Mouse (Mus musculus) neural tube, embryonic 11.5 days (tissue): ENCODE data around the gene Ufsp2. TPM values are rescaled to one million over a fixed set of nuclear protein-coding genes. Genes with fewer than 3 reads are reported as not detected.

Experiments used
- ATAC-seq: fragments of 200-750 bp; cut with Nextera tagmentation; 2 replicates; pipeline ENCODE4 v1.8.0; 2017; ENCODE audit warnings: moderate number of reproducible peaks, mild to moderate bottlenecking, moderate TSS enrichment, moderate library complexity; ENCODE audit not compliant: insufficient read depth, low FRiP score, low TSS enrichment
- DNase-seq: peaks from one replicate; pipeline ENCODE4 v3.0.0-alpha.2; 2015; ENCODE audit warnings: low spot score
- H3K27ac ChIP-seq: fragments of 300-500 bp; sonication (generic); 2 replicates; pipeline ENCODE4 v1.5.1; 2014; ENCODE audit warnings: low read depth, mild to moderate bottlenecking, low read length
- H3K27me3 ChIP-seq: fragments of 300-500 bp; sonication (generic); 2 replicates; pipeline ENCODE4 v1.6.1; 2014; ENCODE audit warnings: mild to moderate bottlenecking, low read length, mixed read lengths; ENCODE audit not compliant: control insufficient read depth, insufficient read depth
- H3K36me3 ChIP-seq: fragments of 300-500 bp; sonication (generic); 2 replicates; pipeline ENCODE4 v1.6.1; 2014; ENCODE audit warnings: mild to moderate bottlenecking, low read length, moderate library complexity, mixed read lengths; ENCODE audit not compliant: control insufficient read depth, insufficient read depth
- H3K4me1 ChIP-seq: fragments of 300-500 bp; sonication (generic); 2 replicates; pipeline ENCODE4 v1.6.1; 2014; ENCODE audit warnings: low read length, mixed read lengths; ENCODE audit not compliant: control insufficient read depth, insufficient read depth
- H3K4me2 ChIP-seq: fragments of 300-500 bp; sonication (generic); 2 replicates; pipeline ENCODE4 v1.6.1; 2014; ENCODE audit warnings: low read depth, mild to moderate bottlenecking, moderate library complexity
- H3K4me3 ChIP-seq: fragments of 300-500 bp; sonication (generic); 2 replicates; pipeline ENCODE4 v1.5.1; 2014; ENCODE audit warnings: low read depth, low read length
- H3K9ac ChIP-seq: fragments of 300-500 bp; sonication (generic); 2 replicates; pipeline ENCODE4 v1.6.1; 2014; ENCODE audit warnings: mild to moderate bottlenecking, low read length
- H3K9me3 ChIP-seq: fragments of 300-500 bp; sonication (generic); 2 replicates; pipeline ENCODE4 v1.6.1; 2016; ENCODE audit warnings: low read length; ENCODE audit not compliant: control insufficient read depth
- WGBS: fragments of 180-500 bp; shearing (Covaris S2); extraction: QIAGEN DNeasy Blood & Tissue Kit; methylation state at CpG from one replicate; pipeline ENCODE4 v1.1.7; 2014; 5-methylcytosine and 5-hydroxymethylcytosine counted together
- polyA plus RNA-seq: library from polyadenylated mRNA; unstranded; fragments of >200 nt; fragmentation: Nextera tagmentation; extraction: Ambion mirVana; gene quantifications from 2 replicates; pipeline ENCODE4 v1.2.1, GENCODE M21; 2014

Gene Ufsp2
- 55.7 and 56.7 TPM in 2 replicates for polyA plus RNA-seq

DNA sequence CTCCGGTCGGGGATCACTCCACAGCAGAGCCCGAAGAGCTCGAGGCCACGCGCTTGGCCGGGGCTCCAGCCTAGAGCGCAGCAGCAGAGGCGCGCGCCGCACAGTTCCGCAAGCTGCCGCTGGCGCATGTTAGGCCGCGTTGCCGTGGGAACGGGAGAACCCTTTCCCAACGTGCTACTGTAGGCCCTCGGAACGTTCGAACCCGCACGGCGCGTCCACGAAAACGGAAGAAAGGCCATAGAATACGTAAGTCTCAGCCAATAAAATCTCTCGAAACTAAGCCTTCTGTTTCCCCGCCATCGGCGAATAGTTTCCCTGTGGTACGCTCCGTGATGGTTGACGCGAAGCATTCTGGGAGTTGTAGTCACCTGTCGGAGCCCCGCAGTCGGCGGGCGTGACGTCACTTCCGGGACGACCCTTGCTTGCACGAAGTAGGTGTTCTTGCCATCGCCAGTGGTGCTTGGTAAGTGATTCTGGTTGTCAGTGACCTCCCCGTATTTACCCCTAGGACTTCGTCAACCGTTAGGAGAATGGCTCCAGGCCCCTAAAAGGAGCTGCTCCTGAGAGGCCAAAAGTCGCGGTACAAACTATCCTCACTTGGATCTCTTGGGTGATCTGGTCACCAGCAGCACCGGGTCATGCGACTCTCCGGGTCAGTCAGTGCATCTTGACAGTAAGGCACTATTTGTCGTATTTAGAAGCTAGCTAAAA, at the start of gene Ufsp2, which contains the start of gene 1700029J07Rik:
Gene Ufsp2 (plus strand): TSS at position 403 of the 711 bp plus-strand sequence.
Gene 1700029J07Rik (minus strand): TSS at position 127 of the 711 bp plus-strand sequence.
- peaks cover 9% of the 10 kb centered on the region for H3K4me1 ChIP-seq
- 0 out of 2 replicates have a peak within 1 kb of the TSS, but pooled peaks have one; percentile 53 for H3K27ac ChIP-seq
- H3K4me2 ChIP-seq, result peak within 1 kb of the TSS; percentile 71
- H3K27me3 ChIP-seq, result no peaks in the 10 kb centered on the region
- peak; percentile 98 for ATAC-seq
- H3K36me3 ChIP-seq, result no peaks in the 10 kb centered on the region
- 1% methylated on average over 57 of the region's 57 CpGs for WGBS
- peak within 1 kb of the TSS; percentile 55 for H3K9ac ChIP-seq
- H3K4me3 ChIP-seq, result peak within 1 kb of the TSS; percentile 44
- no peaks in the 10 kb centered on the region for H3K9me3 ChIP-seq
- DNase-seq, result peak; percentile 96

DNA sequence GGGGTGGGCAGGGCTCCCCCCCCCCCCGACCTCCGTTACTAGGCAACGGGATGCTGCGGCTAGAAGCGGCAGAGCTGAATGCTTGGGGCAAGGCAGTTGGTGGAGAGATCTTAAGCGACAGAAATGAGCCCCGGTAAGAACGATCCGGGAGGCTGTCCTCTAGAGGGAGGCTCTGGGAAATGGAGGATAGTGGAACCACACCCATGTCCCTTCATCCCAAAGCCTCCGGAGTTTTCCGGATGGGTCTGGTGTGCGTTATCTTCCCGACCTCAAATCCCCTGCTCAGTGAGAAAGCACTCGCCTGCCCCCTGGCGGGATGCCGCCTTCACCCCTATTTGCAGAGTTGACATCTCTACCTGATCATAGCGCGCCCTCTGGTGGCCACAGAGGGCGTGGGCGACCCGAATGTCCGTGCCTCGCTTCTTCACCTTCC, 40.7 kb upstream of the Ufsp2 start, which contains the start of gene Ccdc110:
Gene Ccdc110 (plus strand): TSS at position 38 of the 433 bp plus-strand sequence.
- peak within 1 kb of the TSS; percentile 21 for H3K4me3 ChIP-seq
- no peaks in the 10 kb centered on the region for H3K36me3 ChIP-seq
- peak within 1 kb of the TSS; percentile 47 for H3K4me2 ChIP-seq
- peak within 1 kb of the TSS; percentile 27; the same call in 1 of the 2 replicates for H3K9ac ChIP-seq
- 3% methylated on average over 23 of the region's 23 CpGs for WGBS
- H3K27me3 ChIP-seq, result no peaks in the 10 kb centered on the region
- DNase-seq, result peak; percentile 96
- H3K9me3 ChIP-seq, result no peaks in the 10 kb centered on the region
- no peaks in the 10 kb centered on the region for H3K4me1 ChIP-seq
- no peak within 1 kb of the TSS for H3K27ac ChIP-seq
- ATAC-seq, result peak; percentile 81

DNA sequence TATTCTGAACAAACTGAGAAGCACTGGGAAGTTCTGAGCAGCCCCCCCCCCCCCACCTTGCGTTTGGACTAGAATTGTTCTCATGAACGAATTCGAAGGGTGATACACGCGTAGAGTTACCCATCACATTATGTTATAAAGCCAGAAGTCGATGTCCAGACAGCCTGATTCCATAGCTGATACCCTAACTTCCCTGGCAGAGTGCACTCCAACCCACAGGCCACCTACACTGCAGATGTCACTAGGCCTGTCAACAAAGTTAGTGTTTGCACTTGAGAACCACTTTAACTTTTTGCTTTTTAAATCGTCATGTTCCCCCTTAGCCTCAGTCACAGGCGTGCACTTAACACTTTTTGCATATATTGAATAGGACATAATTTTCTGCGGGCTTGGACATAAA, 38.3 kb upstream of the Ufsp2 start:
- H3K4me3 ChIP-seq, result no peak overlapping the region
- no peaks in the 10 kb centered on the region for H3K27me3 ChIP-seq
- H3K36me3 ChIP-seq, result no peaks in the 10 kb centered on the region
- ATAC-seq (no peak), DNase-seq (no peak)
- H3K4me2 ChIP-seq, result no peak overlapping the region
- WGBS, result 93% methylated on average over 9 of the region's 9 CpGs
- H3K9ac ChIP-seq, result no peak overlapping the region
- no peak overlapping the region for H3K27ac ChIP-seq
- H3K9me3 ChIP-seq, result no peaks in the 10 kb centered on the region
- no peaks in the 10 kb centered on the region for H3K4me1 ChIP-seq

DNA sequence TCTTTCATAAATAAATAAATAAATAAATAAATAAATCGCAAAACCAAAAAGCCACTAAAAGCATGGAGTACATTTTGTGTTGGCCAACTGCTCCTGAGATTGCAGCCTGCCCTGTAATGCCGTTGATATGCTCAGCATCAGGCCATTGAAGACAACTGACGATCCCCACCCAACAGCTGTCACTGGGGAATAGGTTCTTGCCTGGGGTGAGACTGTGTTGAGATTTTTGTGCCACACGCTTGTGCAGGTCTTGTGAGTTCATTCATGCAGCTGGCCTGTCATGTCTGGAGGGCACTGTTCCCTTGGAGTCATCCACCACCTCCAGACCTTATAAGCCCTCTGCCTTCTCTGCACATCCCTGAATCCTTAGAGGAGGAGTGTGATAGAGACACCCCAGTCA, 29.0 kb upstream of the Ufsp2 start:
- H3K9ac ChIP-seq, result no peak overlapping the region
- H3K27ac ChIP-seq, result no peak overlapping the region
- ATAC-seq (no peak), DNase-seq (no peak)
- H3K9me3 ChIP-seq, result no peaks in the 10 kb centered on the region
- H3K4me1 ChIP-seq, result no peaks in the 10 kb centered on the region
- no peak overlapping the region for H3K4me3 ChIP-seq
- H3K4me2 ChIP-seq, result no peak overlapping the region
- H3K36me3 ChIP-seq, result no peaks in the 10 kb centered on the region
- 92% methylated on average over 4 of the region's 4 CpGs for WGBS
- H3K27me3 ChIP-seq, result no peaks in the 10 kb centered on the region

DNA sequence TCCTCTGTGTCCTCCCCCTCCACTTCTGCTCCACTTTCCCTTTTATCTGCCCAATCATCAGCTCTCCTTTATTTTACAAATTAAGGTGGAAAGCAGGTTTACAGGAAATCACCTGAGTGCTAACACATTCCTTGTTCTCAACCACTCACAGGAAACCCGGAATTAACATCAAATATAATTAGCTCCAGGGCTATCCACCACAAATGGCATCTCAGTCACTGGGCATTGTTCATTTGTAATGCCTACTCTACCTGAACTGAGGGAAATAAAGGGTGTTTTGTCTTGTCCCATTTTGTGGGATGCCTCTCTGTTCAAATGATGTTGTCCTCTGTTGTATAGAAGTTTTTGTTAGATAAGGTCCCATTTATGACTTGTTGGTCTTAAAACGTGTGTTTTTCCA, 24.7 kb upstream of the Ufsp2 start:
- DNase-seq, result no peak
- Histone ChIP-seq H3K27ac (no peak overlapping the region), H3K9ac (no peak overlapping the region), H3K4me2 (no peak overlapping the region), H3K27me3 (no peaks in the 10 kb centered on the region), H3K4me1 (no peaks in the 10 kb centered on the region), H3K36me3 (no peaks in the 10 kb centered on the region), H3K4me3 (no peak overlapping the region), H3K9me3 (no peaks in the 10 kb centered on the region)
- no peak for ATAC-seq
- WGBS, result 57% methylated on average over 2 of the region's 2 CpGs

DNA sequence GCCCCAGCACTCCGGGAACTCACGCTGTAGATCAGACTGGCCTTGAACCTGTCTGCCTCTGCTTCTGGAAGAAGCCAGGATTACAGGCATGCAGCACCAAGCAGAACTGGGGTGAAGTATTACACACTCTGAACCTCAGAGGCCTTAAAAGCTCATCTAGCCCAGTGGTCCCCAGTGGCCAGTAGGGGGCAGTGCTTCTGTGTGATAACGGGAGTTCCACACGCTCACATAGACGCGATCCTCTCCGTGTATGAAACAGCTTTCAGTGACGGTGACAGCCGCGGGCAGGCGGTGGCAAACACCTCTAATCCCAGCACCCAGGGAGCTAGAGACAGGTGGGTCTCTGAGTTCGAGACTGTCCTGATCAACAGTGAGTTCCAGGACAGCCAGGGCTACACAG, 4.4 kb upstream of the Ufsp2 start:
- no peak overlapping the region for H3K27ac ChIP-seq
- H3K27me3 ChIP-seq, result no peaks in the 10 kb centered on the region
- peaks cover 7% of the 10 kb centered on the region for H3K4me1 ChIP-seq
- WGBS, result 94% methylated on average over 12 of the region's 12 CpGs
- no peak overlapping the region for H3K4me2 ChIP-seq
- H3K9ac ChIP-seq, result no peak overlapping the region
- H3K4me3 ChIP-seq, result no peak overlapping the region
- no peaks in the 10 kb centered on the region for H3K9me3 ChIP-seq
- DNase-seq (no peak), ATAC-seq (no peak)
- H3K36me3 ChIP-seq, result no peaks in the 10 kb centered on the region

DNA sequence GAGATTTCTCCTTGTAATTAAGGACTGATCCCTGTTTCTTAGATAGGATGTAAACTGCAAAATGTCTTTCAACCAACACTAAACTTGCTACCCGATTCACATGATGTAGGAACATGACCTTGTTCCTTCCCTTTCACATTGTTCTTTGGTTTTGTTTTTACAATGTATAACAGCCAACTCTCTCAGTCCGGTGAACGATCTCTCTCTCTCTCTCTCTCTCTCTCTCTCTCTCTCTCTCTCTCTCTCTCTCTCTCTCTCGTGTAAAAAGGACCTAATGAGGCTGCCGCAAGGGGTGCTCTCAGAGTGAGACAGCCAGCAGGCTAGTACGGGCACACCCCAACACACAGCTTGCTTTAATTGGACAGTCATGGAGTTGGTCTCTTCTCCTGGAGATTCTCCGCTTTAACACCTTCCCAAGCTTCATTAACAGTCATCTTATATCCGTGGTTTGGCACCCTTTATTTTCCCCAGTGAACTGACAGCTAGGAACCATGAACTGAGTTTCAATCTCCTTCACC, 1.3 kb upstream of the Ufsp2 start:
- no peak overlapping the region for H3K4me3 ChIP-seq
- peaks cover 9% of the 10 kb centered on the region for H3K4me1 ChIP-seq
- H3K4me2 ChIP-seq, result peak overlapping the region; percentile 71
- no peak for ATAC-seq
- H3K36me3 ChIP-seq, result no peaks in the 10 kb centered on the region
- H3K9ac ChIP-seq, result no peak overlapping the region
- WGBS, result 71% methylated on average over 8 of the region's 8 CpGs
- DNase-seq, result no peak
- no peaks in the 10 kb centered on the region for H3K27me3 ChIP-seq
- no peak overlapping the region for H3K27ac ChIP-seq
- H3K9me3 ChIP-seq, result no peaks in the 10 kb centered on the region

DNA sequence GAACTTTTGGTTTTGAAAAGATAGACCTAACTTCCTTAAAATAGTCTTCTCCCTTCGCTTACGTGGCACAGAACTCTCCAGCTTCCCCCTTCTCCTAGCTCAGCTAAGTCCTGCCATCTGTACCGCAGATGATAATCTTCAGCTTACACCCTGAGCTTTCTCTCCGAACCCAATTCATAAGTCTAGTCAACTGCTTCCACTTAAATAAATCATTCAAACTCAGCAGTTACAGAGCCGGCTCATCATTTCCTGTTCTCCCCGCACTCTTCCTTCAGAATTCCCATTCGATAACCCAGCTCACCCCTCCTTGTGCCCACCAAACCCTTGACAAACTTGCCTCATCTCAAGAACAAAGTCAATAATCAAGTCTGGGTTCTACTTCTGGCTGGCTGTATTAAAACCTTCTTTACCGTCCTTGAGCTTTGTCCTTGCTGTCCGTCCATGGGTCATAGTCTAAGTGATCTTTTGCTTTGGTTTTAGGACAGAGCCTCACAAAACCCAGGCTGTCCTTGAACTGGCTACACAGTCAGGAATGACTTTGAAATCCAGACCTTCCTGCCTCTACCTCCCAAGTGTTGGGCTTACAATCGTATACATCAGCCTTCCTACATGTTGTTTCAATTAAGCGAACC, 625 bp downstream of the Ufsp2 start:
- no peak for DNase-seq
- Histone ChIP-seq H3K9me3 (no peaks in the 10 kb centered on the region), H3K27ac (no peak overlapping the region), H3K9ac (peak overlapping the region; percentile 53), H3K4me1 (peaks cover 9% of the 10 kb centered on the region), H3K4me2 (peak overlapping the region; percentile 71), H3K36me3 (no peaks in the 10 kb centered on the region), H3K4me3 (peak overlapping the region; percentile 44), H3K27me3 (no peaks in the 10 kb centered on the region)
- WGBS, result 68% methylated on average over 11 of the region's 11 CpGs
- no peak for ATAC-seq
